Mouse (Mus musculus): ENCODE data around the gene Taf1d. TPM values are rescaled to one million over a fixed set of nuclear protein-coding genes. Genes with fewer than 3 reads are reported as not detected.

The Taf1d gene
- polyA plus RNA-seq, 1 experiment from 2014 or later: 43.9 TPM

- ATAC-seq (ENCODE audit: low FRiP score, low read depth): no peak
Measured at GRCm38 (mm10) chr9:15364843-15365242, 58.8 kb downstream of the Taf1d start.

GRCm38 (mm10) chr9:15365856-15366255, 59.8 kb downstream of the Taf1d start:
- H3K9me3 ChIP-seq: no peaks in the 10 kb centered on the region
- H3K9ac ChIP-seq: no peak overlapping the region
- no peak overlapping the region for H3K4me3 ChIP-seq
- H3K4me2 ChIP-seq: no peak overlapping the region
- H3K36me3 ChIP-seq: no peaks in the 10 kb centered on the region
- WGBS: 94% methylated on average over 1 of the region's 1 CpGs
- peak; percentile 80; the same call in 1 of the 2 replicates for ATAC-seq (ENCODE audit: low FRiP score, low read depth)
- H3K27ac ChIP-seq (replicated peaks): no peak overlapping the region
- H3K4me1 ChIP-seq (replicated peaks): no peaks in the 10 kb centered on the region
- H3K27me3 ChIP-seq: no peaks in the 10 kb centered on the region

More at GRCm38 (mm10) chr9:15364843-15365242, 58.8 kb downstream of the Taf1d start:
- no peak overlapping the region for H3K9ac ChIP-seq
- no peaks in the 10 kb centered on the region for H3K9me3 ChIP-seq
- no peak overlapping the region for H3K27ac ChIP-seq (replicated peaks)
- no peak overlapping the region for H3K4me3 ChIP-seq
- H3K27me3 ChIP-seq: no peaks in the 10 kb centered on the region
- H3K4me2 ChIP-seq: no peak overlapping the region
- WGBS: 76% methylated on average over 1 of the region's 1 CpGs
- no peaks in the 10 kb centered on the region for H3K4me1 ChIP-seq (replicated peaks)
- H3K36me3 ChIP-seq: no peaks in the 10 kb centered on the region

GRCm38 (mm10) chr9:15366260-15366659, 60.2 kb downstream of the Taf1d start:
- 44% methylated on average over 2 of the region's 2 CpGs for WGBS
- Histone ChIP-seq H3K4me2 (no peak overlapping the region), H3K36me3 (no peaks in the 10 kb centered on the region), H3K4me3 (no peak overlapping the region), H3K9ac (no peak overlapping the region), H3K9me3 (no peaks in the 10 kb centered on the region), H3K27ac (replicated peaks) (no peak overlapping the region), H3K4me1 (replicated peaks) (no peaks in the 10 kb centered on the region), H3K27me3 (no peaks in the 10 kb centered on the region)
- no peak for ATAC-seq (ENCODE audit: low FRiP score, low read depth)

Small RNAs within 50 kb of the gene (microRNA-seq; reads per million reads assigned to microRNA genes)
- gene Gm49349 (not detected), gene mmu-mir-7650 (not detected)

Other genes starting within 250 kb of the Taf1d start
- not detected in 2 replicates for gene Hephl1, start 194.1 kb upstream of the Taf1d start, polyA plus RNA-seq (2015; fragmentation: Nextera tagmentation; extraction: Ambion mirVana)
- gene Vstm5, start 67.2 kb upstream of the Taf1d start, polyA plus RNA-seq (2015; fragmentation: Nextera tagmentation; extraction: Ambion mirVana): 27.5 and 28.4 TPM in 2 replicates
- 32.0 and 34.0 TPM in 2 replicates for gene Med17, start 26.3 kb upstream of the Taf1d start, polyA plus RNA-seq (2015; fragmentation: Nextera tagmentation; extraction: Ambion mirVana)
- 14.5 and 15.7 TPM in 2 replicates for gene 4931406C07Rik, start 234 bp downstream of the Taf1d start, polyA plus RNA-seq (2015; fragmentation: Nextera tagmentation; extraction: Ambion mirVana)
- gene Cep295, start 51.6 kb downstream of the Taf1d start, polyA plus RNA-seq (2015; fragmentation: Nextera tagmentation; extraction: Ambion mirVana): 12.3 and 12.7 TPM in 2 replicates
- 1.0 and 1.1 TPM in 2 replicates for gene Smco4, start 187.2 kb downstream of the Taf1d start, polyA plus RNA-seq (2015; fragmentation: Nextera tagmentation; extraction: Ambion mirVana)

Data from hindbrain, embryonic 15.5 days (tissue).